Mouse (Mus musculus) olfactory bulb, adult 2 months (tissue): ENCODE data around the gene Sec24a. TPM values are rescaled to one million over a fixed set of nuclear protein-coding genes. Genes with fewer than 3 reads are reported as not detected.
"Not testable (repeated sequence)": the region's sequence is repeated elsewhere in the genome, so short reads cannot be mapped to it uniquely, and the experiment has no call there.

ENCODE experiments used
- H3K27ac ChIP-seq: fragments of 200-500 bp; 2 replicates; pipeline ENCODE4 v1.5.1; 2012; ENCODE audit warnings: low read depth, low read length; ENCODE audit not compliant: insufficient read depth
- H3K4me1 ChIP-seq: fragments of 200-500 bp; 2 replicates; pipeline ENCODE4 v1.6.1; 2012; ENCODE audit warnings: low read length; ENCODE audit not compliant: control insufficient read depth, insufficient read depth
- H3K4me3 ChIP-seq: fragments of 200-500 bp; 2 replicates; pipeline ENCODE4 v1.5.1; 2012; ENCODE audit warnings: mild to moderate bottlenecking, low read depth, low read length, moderate library complexity; ENCODE audit not compliant: insufficient read depth
- CTCF ChIP-seq: fragments of 200-500 bp; IDR thresholded peaks from 2 replicates; pipeline ENCODE4 v1.5.1; 2012; ENCODE audit warnings: low read depth, mild to moderate bottlenecking, low read length, moderate library complexity; ENCODE audit not compliant: insufficient read depth
- POLR2A ChIP-seq: fragments of 200-500 bp; IDR thresholded peaks from 2 replicates; pipeline ENCODE4 v1.6.1; 2012; ENCODE audit warnings: mild to moderate bottlenecking, low read depth, low read length, moderate library complexity; ENCODE audit not compliant: insufficient read depth
- WGBS: fragments of 180-500 bp; shearing (Covaris S2); methylation state at CpG from one replicate; pipeline ENCODE4 v1.1.7; 2018; 5-methylcytosine and 5-hydroxymethylcytosine counted together
- polyA plus RNA-seq: library from polyadenylated mRNA; stranded (reverse); fragments of >200 nt; gene quantifications from 2 replicates; pipeline ENCODE4 v1.2.4, GENCODE M21; 2012; ENCODE audit warnings: low replicate concordance; ENCODE audit not compliant: missing spikeins, insufficient read depth, insufficient read length

The Sec24a gene
- polyA plus RNA-seq, 1 experiment, result not detected

- TF ChIP-seq POLR2A (peak; percentile 79), CTCF (no peak; the same call in 1 of the 2 replicates)
- H3K27ac ChIP-seq, result peak overlapping the region; percentile 45; the same call in 1 of the 2 replicates
- WGBS, result under 1% methylated on average over 41 of the region's 41 CpGs
- H3K4me3 ChIP-seq, result peak overlapping the region; percentile 95
- H3K4me1 ChIP-seq, result peaks cover 3% of the 10 kb centered on the region
These were observed 7.1 kb downstream of the Sec24a start for GRCm38 (mm10) chr11:51756352-51756771.

- 1% methylated on average over 46 of the region's 46 CpGs for WGBS
- TF ChIP-seq POLR2A, result no peak
- TF ChIP-seq CTCF, result no peak
- peak overlapping the region; percentile 95 for H3K4me3 ChIP-seq
These were observed 7.7 kb downstream of the Sec24a start for GRCm38 (mm10) chr11:51755621-51756311.

GRCm38 (mm10) chr11:51751623-51752225, 11.7 kb downstream of the Sec24a start:
- not testable (repeated sequence) for H3K4me3 ChIP-seq, H3K4me1 ChIP-seq, H3K27ac ChIP-seq
- WGBS, result 79% methylated on average over 6 of the region's 6 CpGs

More at GRCm38 (mm10) chr11:51755621-51756311, 7.7 kb downstream of the Sec24a start:
- Histone ChIP-seq H3K27ac (peak overlapping the region; percentile 45; the same call in 1 of the 2 replicates), H3K4me1 (peaks cover 3% of the 10 kb centered on the region)

GRCm38 (mm10) chr11:51746096-51746495, 17.3 kb downstream of the Sec24a start:
- TF ChIP-seq POLR2A (no peak), CTCF (no peak)
- peaks cover 2% of the 10 kb centered on the region; the same call in 1 of the 2 replicates for H3K4me1 ChIP-seq
- H3K4me3 ChIP-seq, result no peak overlapping the region
- 68% methylated on average over 1 of the region's 1 CpGs for WGBS
- no peak overlapping the region for H3K27ac ChIP-seq

- WGBS, result 95% methylated on average over 3 of the region's 3 CpGs
- peaks cover 2% of the 10 kb centered on the region; the same call in 1 of the 2 replicates for H3K4me1 ChIP-seq
- H3K4me3 ChIP-seq, result no peak overlapping the region
- TF ChIP-seq CTCF (no peak), POLR2A (no peak)
- H3K27ac ChIP-seq, result no peak overlapping the region
These were observed 22.7 kb downstream of the Sec24a start for GRCm38 (mm10) chr11:51740701-51741100.

GRCm38 (mm10) chr11:51738651-51739403, 24.6 kb downstream of the Sec24a start:
- WGBS, result 83% methylated on average over 3 of the region's 3 CpGs
- TF ChIP-seq POLR2A (no peak), CTCF (no peak)
- Histone ChIP-seq H3K27ac (no peak overlapping the region), H3K4me1 (peaks cover 2% of the 10 kb centered on the region; the same call in 1 of the 2 replicates), H3K4me3 (no peak overlapping the region)

- H3K27ac ChIP-seq, H3K4me3 ChIP-seq, H3K4me1 ChIP-seq: not testable (repeated sequence)
- WGBS, result 96% methylated on average over 13 of the region's 13 CpGs
These were observed 29.2 kb downstream of the Sec24a start for GRCm38 (mm10) chr11:51734218-51734617.

GRCm38 (mm10) chr11:51732883-51733282, 30.6 kb downstream of the Sec24a start:
- H3K27ac ChIP-seq, result no peak overlapping the region
- no peaks in the 10 kb centered on the region for H3K4me1 ChIP-seq
- WGBS, result 85% methylated on average over 1 of the region's 1 CpGs
- TF ChIP-seq POLR2A, result no peak
- no peak for TF ChIP-seq CTCF
- no peak overlapping the region for H3K4me3 ChIP-seq

- Histone ChIP-seq H3K4me1 (no peaks in the 10 kb centered on the region), H3K27ac (no peak overlapping the region), H3K4me3 (no peak overlapping the region)
- TF ChIP-seq CTCF (no peak), POLR2A (no peak)
- WGBS, result 94% methylated on average over 11 of the region's 11 CpGs
These were observed 42.4 kb downstream of the Sec24a start for GRCm38 (mm10) chr11:51721066-51721465.

- H3K4me1 ChIP-seq, result no peaks in the 10 kb centered on the region
- H3K4me3 ChIP-seq, result no peak overlapping the region
- H3K27ac ChIP-seq, result no peak overlapping the region
- TF ChIP-seq CTCF (no peak), POLR2A (no peak)
- WGBS, result 90% methylated on average over 13 of the region's 13 CpGs
These were observed 56.4 kb downstream of the Sec24a start for GRCm38 (mm10) chr11:51707080-51707479.
